Mouse (Mus musculus) lung, embryonic 16.5 days (tissue): ENCODE measurements at regions not wholly inside any gene's neighbourhood (a gene's known extent, or its start where the extent isn't known, plus 50 kb on each side); places are given as distances from the start of the nearest gene placed in this dataset.

Source experiments
- ATAC-seq: fragments of 200-750 bp; cut with Nextera tagmentation; 2 replicates; pipeline ENCODE4 v1.8.0; 2017; ENCODE audit warnings: low read depth, mild to moderate bottlenecking, moderate library complexity
- H3K27ac ChIP-seq: fragments of 300-500 bp; sonication (generic); 2 replicates; pipeline ENCODE4 v1.5.1; 2014; ENCODE audit warnings: mild to moderate bottlenecking, control low read depth, low read length
- H3K27me3 ChIP-seq: fragments of 300-500 bp; sonication (generic); 2 replicates; pipeline ENCODE4 v1.6.1; 2014; ENCODE audit warnings: low read depth, low read length, mixed read lengths; ENCODE audit not compliant: control insufficient read depth, insufficient read depth
- H3K36me3 ChIP-seq: fragments of 300-500 bp; sonication (generic); 2 replicates; pipeline ENCODE4 v1.6.1; 2014; ENCODE audit warnings: low read length; ENCODE audit not compliant: control insufficient read depth, insufficient read depth
- H3K4me1 ChIP-seq: fragments of 300-500 bp; sonication (generic); replicated peaks from 2 replicates; pipeline ENCODE4 v1.6.1; 2014; ENCODE audit warnings: low read length, mixed read lengths; ENCODE audit not compliant: control insufficient read depth, insufficient read depth
- H3K4me2 ChIP-seq: fragments of 300-500 bp; sonication (generic); 2 replicates; pipeline ENCODE4 v1.6.1; 2014; ENCODE audit warnings: low read depth, low read length, control low read depth
- H3K4me3 ChIP-seq: fragments of 300-500 bp; sonication (generic); 2 replicates; pipeline ENCODE4 v1.5.1; 2014; ENCODE audit warnings: mild to moderate bottlenecking, low read length, control low read depth
- H3K9ac ChIP-seq: fragments of 300-500 bp; sonication (generic); 2 replicates; pipeline ENCODE4 v1.6.1; 2014; ENCODE audit warnings: low read length, control low read depth
- H3K9me3 ChIP-seq: fragments of 300-500 bp; sonication (generic); 2 replicates; pipeline ENCODE4 v1.6.1; 2016; ENCODE audit warnings: low read length; ENCODE audit not compliant: control insufficient read depth
- WGBS: fragments of 180-500 bp; shearing (Covaris S2); extraction: QIAGEN DNeasy Blood & Tissue Kit; methylation state at CpG from one replicate; pipeline ENCODE4 v1.1.7; 2014; 5-methylcytosine and 5-hydroxymethylcytosine counted together

GRCm38 (mm10) chr5:42980946-42981650 is 251.9 kb upstream of the Cpeb2 start:
- WGBS, result 76% methylated on average over 2 of the region's 2 CpGs
- H3K9me3 ChIP-seq, result no peaks in the 10 kb centered on the region

GRCm38 (mm10) chr5:42986203-42986602 is 246.8 kb upstream of the Cpeb2 start:
- H3K9ac ChIP-seq, result no peak overlapping the region
- no peaks in the 10 kb centered on the region for H3K27me3 ChIP-seq
- H3K4me1 ChIP-seq, result no peaks in the 10 kb centered on the region
- H3K27ac ChIP-seq, result no peak overlapping the region
- ATAC-seq, result no peak
- H3K36me3 ChIP-seq, result no peaks in the 10 kb centered on the region
- 74% methylated on average over 4 of the region's 4 CpGs for WGBS
- H3K4me3 ChIP-seq, result no peak overlapping the region
- H3K9me3 ChIP-seq, result no peaks in the 10 kb centered on the region
- H3K4me2 ChIP-seq, result no peak overlapping the region

More at GRCm38 (mm10) chr5:42980946-42981650, 251.9 kb upstream of the Cpeb2 start:
- H3K4me2 ChIP-seq, result no peak overlapping the region
- ATAC-seq, result no peak
- no peak overlapping the region for H3K4me3 ChIP-seq
- H3K27ac ChIP-seq, result no peak overlapping the region
- H3K27me3 ChIP-seq, result no peaks in the 10 kb centered on the region
- no peak overlapping the region for H3K9ac ChIP-seq
- H3K36me3 ChIP-seq, result no peaks in the 10 kb centered on the region
- no peaks in the 10 kb centered on the region for H3K4me1 ChIP-seq

GRCm38 (mm10) chr5:42987710-42988466 is 245.1 kb upstream of the Cpeb2 start:
- ATAC-seq, result peak; percentile 98
- no peaks in the 10 kb centered on the region for H3K4me1 ChIP-seq
- WGBS, result 66% methylated on average over 3 of the region's 3 CpGs
- H3K9ac ChIP-seq, result no peak overlapping the region
- no peak overlapping the region for H3K4me3 ChIP-seq
- H3K27ac ChIP-seq, result peak overlapping the region; percentile 64
- no peaks in the 10 kb centered on the region for H3K27me3 ChIP-seq
- H3K36me3 ChIP-seq, result no peaks in the 10 kb centered on the region
- H3K9me3 ChIP-seq, result no peaks in the 10 kb centered on the region
- H3K4me2 ChIP-seq, result no peak overlapping the region

DNA sequence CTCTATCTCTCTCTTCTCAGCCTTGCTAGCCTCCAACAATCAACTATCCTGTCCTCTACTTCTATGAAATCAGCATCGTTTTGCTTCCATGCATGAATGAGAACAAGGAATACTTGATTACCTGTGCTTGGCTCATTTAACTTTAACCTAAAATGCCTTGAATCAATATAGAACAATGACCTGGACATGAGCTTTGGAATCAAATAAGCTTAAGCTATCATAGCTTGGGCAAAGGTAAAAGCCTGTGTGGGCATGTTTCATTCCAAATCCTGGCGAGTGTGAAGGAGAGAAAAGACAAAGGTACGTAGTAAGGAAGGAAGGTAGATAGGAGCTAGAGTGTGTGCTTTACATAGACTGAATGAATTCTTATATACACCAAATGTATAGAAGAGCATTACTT is 243.7 kb upstream of the Cpeb2 start:
- H3K9me3 ChIP-seq, result no peaks in the 10 kb centered on the region
- H3K4me2 ChIP-seq, result no peak overlapping the region
- no peak overlapping the region for H3K4me3 ChIP-seq
- no peaks in the 10 kb centered on the region for H3K36me3 ChIP-seq
- no peaks in the 10 kb centered on the region for H3K4me1 ChIP-seq
- no peak overlapping the region for H3K9ac ChIP-seq
- no peak overlapping the region for H3K27ac ChIP-seq
- no peak for ATAC-seq
- 81% methylated on average over 3 of the region's 3 CpGs for WGBS
- no peaks in the 10 kb centered on the region for H3K27me3 ChIP-seq

DNA sequence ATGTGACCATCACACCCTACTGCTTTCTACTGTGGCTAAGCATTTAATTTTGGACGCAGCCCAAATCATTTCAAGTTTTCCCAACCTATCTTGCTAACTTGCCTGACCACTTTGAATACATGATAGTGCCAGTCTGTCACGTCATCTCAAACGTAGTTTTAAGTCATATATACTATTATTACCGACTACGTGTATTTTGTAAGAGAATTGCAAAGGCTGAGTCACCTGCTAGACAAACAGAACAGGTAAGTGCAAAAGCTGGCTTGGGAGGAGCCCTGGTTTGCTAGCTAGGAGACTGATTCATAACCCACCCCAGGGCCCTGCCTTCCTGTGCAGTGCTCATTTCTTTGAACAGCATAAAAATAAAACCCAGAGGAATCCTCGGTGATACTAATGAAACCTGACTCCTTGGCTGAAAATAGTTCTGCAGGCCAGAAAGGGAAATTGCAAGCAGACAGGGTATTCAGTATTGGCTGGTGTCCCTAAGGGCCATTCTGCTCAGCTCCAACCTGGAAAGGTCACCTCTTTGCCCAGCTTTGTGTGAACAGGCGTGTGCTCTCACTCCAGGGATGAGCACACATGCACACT is 208.9 kb upstream of the Cpeb2 start:
- Histone ChIP-seq H3K9ac (no peak overlapping the region), H3K27ac (peak overlapping the region; percentile 42; the same call in 1 of the 2 replicates), H3K4me3 (no peak overlapping the region), H3K36me3 (no peaks in the 10 kb centered on the region), H3K9me3 (no peaks in the 10 kb centered on the region), H3K4me2 (no peak overlapping the region), H3K4me1 (no peaks in the 10 kb centered on the region), H3K27me3 (no peaks in the 10 kb centered on the region)
- 55% methylated on average over 7 of the region's 7 CpGs for WGBS
- ATAC-seq, result peak; percentile 85

- no peaks in the 10 kb centered on the region for H3K9me3 ChIP-seq
- H3K27me3 ChIP-seq, result no peaks in the 10 kb centered on the region
- WGBS, result 75% methylated on average over 3 of the region's 3 CpGs
- ATAC-seq, result no peak
- H3K4me2 ChIP-seq, result no peak overlapping the region
- no peaks in the 10 kb centered on the region for H3K4me1 ChIP-seq
- no peak overlapping the region for H3K27ac ChIP-seq
- H3K36me3 ChIP-seq, result no peaks in the 10 kb centered on the region
- no peak overlapping the region for H3K9ac ChIP-seq
- H3K4me3 ChIP-seq, result no peak overlapping the region
Observed at GRCm38 (mm10) chr5:43031285-43031684, 201.7 kb upstream of the Cpeb2 start.

GRCm38 (mm10) chr5:43031916-43032315 is 201.1 kb upstream of the Cpeb2 start:
- H3K9me3 ChIP-seq, result no peaks in the 10 kb centered on the region
- 0 out of 2 replicates have a peak, but pooled peaks have one; percentile 41 for ATAC-seq
- no peaks in the 10 kb centered on the region for H3K27me3 ChIP-seq
- no peak overlapping the region for H3K27ac ChIP-seq
- no peaks in the 10 kb centered on the region for H3K4me1 ChIP-seq
- H3K4me2 ChIP-seq, result no peak overlapping the region
- H3K36me3 ChIP-seq, result no peaks in the 10 kb centered on the region
- H3K9ac ChIP-seq, result no peak overlapping the region
- H3K4me3 ChIP-seq, result no peak overlapping the region
- WGBS, result 59% methylated on average over 5 of the region's 5 CpGs

DNA sequence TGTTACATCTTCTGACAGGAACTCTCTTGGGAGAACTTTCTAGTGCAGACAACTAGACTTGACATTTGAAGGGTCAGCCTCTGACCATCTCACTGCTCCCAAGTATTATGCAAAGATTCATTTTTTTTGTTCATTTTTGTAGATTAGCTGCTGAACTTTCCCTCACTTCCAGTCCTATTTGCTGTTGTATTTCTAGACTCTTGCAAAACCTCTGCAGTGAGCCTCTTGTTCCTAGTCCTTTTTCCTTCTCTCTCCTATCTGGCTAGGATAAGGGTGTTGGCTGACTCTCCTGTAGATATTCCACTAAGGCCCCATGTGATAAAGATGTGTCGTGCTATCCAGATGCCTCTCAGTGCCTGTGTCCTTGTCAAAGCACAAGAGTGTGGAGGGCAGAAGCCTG is 198.5 kb upstream of the Cpeb2 start:
- Histone ChIP-seq H3K27me3 (no peaks in the 10 kb centered on the region), H3K4me2 (no peak overlapping the region), H3K4me3 (no peak overlapping the region), H3K27ac (no peak overlapping the region), H3K4me1 (no peaks in the 10 kb centered on the region), H3K9me3 (no peaks in the 10 kb centered on the region), H3K36me3 (no peaks in the 10 kb centered on the region), H3K9ac (no peak overlapping the region)
- ATAC-seq, result no peak
- WGBS, result 73% methylated on average over 1 of the region's 1 CpGs

DNA sequence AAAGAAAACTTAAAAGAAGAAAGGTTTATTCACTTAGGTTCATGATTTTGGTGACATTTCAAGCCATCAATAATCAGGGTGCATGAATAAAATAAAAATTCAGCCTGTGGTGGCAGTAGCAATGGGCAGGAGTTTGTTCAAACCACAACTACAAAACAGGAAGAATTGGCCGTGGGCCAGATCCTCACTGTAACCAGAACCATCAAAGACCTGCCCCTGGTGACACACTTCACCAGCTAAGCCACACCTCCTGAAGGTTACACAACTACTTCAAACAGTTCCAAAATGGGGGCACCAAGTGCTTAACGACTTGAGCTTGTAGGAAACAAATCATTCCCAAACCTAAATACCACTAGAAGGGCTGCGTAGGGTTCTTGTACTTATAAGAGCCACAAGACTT is 195.4 kb upstream of the Cpeb2 start:
- Histone ChIP-seq H3K4me3 (no peak overlapping the region), H3K4me1 (no peaks in the 10 kb centered on the region), H3K9me3 (no peaks in the 10 kb centered on the region), H3K9ac (no peak overlapping the region), H3K36me3 (no peaks in the 10 kb centered on the region), H3K4me2 (no peak overlapping the region), H3K27me3 (no peaks in the 10 kb centered on the region), H3K27ac (no peak overlapping the region)
- ATAC-seq, result no peak
- 43% methylated on average over 3 of the region's 3 CpGs for WGBS
